Mouse (Mus musculus) embryonic fibroblast, embryonic 13.5 days (primary cell): Measurements from ENCODE around the gene Rftn2.

Source experiments
- CTCF ChIP-seq: IDR thresholded peaks from 2 replicates; pipeline ENCODE4 v1.5.1; 2011; ENCODE audit warnings: mild to moderate bottlenecking, control low read depth, low read length, moderate library complexity, borderline replicate concordance; ENCODE audit not compliant: insufficient read depth
- POLR2A ChIP-seq: IDR thresholded peaks from 2 replicates; pipeline ENCODE4 v1.6.1; 2011; ENCODE audit warnings: low read depth, mild to moderate bottlenecking, control low read depth, low read length, moderate library complexity

- no peak for TF ChIP-seq CTCF
- TF ChIP-seq POLR2A: no peak
These were observed 38.9 kb upstream of the Rftn2 start for GRCm38 (mm10) chr1:55265447-55265846.
